Mouse (Mus musculus): ENCODE results near the gene Lcmt1.

DNA sequence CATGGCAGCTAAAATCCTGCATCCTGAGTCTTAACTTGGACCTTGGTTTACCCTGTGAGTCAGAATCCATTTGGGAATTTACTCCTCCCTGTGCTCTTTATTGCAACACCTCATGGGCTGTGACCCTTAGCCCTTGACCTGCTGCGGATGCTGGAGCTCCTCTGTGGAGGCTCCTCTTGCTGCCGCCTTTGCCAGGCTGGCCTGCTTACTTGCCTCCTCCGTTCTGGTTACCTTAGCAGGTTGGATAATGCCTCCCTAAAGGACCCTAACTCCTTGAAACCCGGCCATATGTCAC is 60.8 kb downstream of the Lcmt1 start:
- TF ChIP-seq CTCF (conservative IDR thresholded peaks at IDR 0.05; ENCODE audit: low read length), result no peak
- no peak for TF ChIP-seq NANOG (IDR thresholded peaks at IDR 0.05; ENCODE audit: borderline replicate concordance, low read length)
- TF ChIP-seq POU5F1 (IDR thresholded peaks at IDR 0.05; ENCODE audit: borderline replicate concordance, low read length), result no peak
